Comparison of ENCODE assay signal across 12 mouse cellular contexts in genomic region chr1:106687435-106688160, GRCm38 (mm10). TPM values are rescaled to one million over a fixed set of nuclear protein-coding genes. Genes with fewer than 3 reads are reported as not detected.
DNase-seq lines count a peak whose midpoint lies in the region; ATAC-seq and TF ChIP-seq lines count a peak whose summit lies in the region.
"Had no signal": no experiment of that assay in that cellular context is flagged by ENCODE, and none has a peak within 500 bp of the region (broad histone marks: within the 10 kb centered on the region; RNA-seq: fewer than 3 reads in every experiment).

No protein-coding gene starts in this region.

- no peak for TF ChIP-seq CTCF in bone marrow, adult 2 months (IDR thresholded peaks at IDR 0.05; ENCODE audit: control insufficient read depth, insufficient read depth, low read length)
- TF ChIP-seq CTCF in intestine, postnatal 0 days (IDR thresholded peaks at IDR 0.05; ENCODE audit: low read depth): no peak

- 0 out of 2 replicates have a peak overlapping the region, but pooled peaks have one; percentile 2 for H3K4me2 ChIP-seq in hindbrain, embryonic 16.5 days (ENCODE audit: low read length)
- H3K4me2 ChIP-seq in hindbrain, embryonic 13.5 days: no peak overlapping the region
- no peak overlapping the region for H3K4me2 ChIP-seq in intestine, postnatal 0 days (replicated peaks; ENCODE audit: low read depth)

- no peak overlapping the region for H3K27ac ChIP-seq in hindbrain, embryonic 16.5 days (ENCODE audit: low read depth, low read length)
- H3K27ac ChIP-seq in hindbrain, embryonic 13.5 days: no peak overlapping the region
- H3K27ac ChIP-seq in bone marrow, adult 2 months (ENCODE audit: control insufficient read depth, insufficient read depth, low read depth, low read length, poor library complexity): no peak overlapping the region
- no peak overlapping the region for H3K27ac ChIP-seq in intestine, postnatal 0 days (ENCODE audit: low read depth, low read length)

- no peak overlapping the region for H3K4me3 ChIP-seq in hindbrain, embryonic 16.5 days (ENCODE audit: low read length)
- H3K4me3 ChIP-seq in hindbrain, embryonic 13.5 days: no peak overlapping the region
- H3K4me3 ChIP-seq in bone marrow, adult 2 months (replicated peaks; ENCODE audit: control insufficient read depth, low read depth, low read length): peak overlapping the region; percentile 14
- H3K4me3 ChIP-seq in intestine, postnatal 0 days (ENCODE audit: low read depth, low read length): no peak overlapping the region

- H3K4me1 ChIP-seq in hindbrain, embryonic 16.5 days (ENCODE audit: control insufficient read depth, insufficient read depth, low read depth, low read length): no peaks in the 10 kb centered on the region
- H3K4me1 ChIP-seq in hindbrain, embryonic 13.5 days (replicated peaks): no peaks in the 10 kb centered on the region
- peaks cover 2% of the 10 kb centered on the region; the same call in 1 of the 2 replicates for H3K4me1 ChIP-seq in bone marrow, adult 2 months (ENCODE audit: control insufficient read depth, insufficient read depth, low read length)
- H3K4me1 ChIP-seq in intestine, postnatal 0 days (replicated peaks; ENCODE audit: control insufficient read depth, insufficient read depth, low read length): no peaks in the 10 kb centered on the region

- TF ChIP-seq POLR2A in bone marrow, adult 2 months (IDR thresholded peaks at IDR 0.05; ENCODE audit: borderline replicate concordance, control insufficient read depth, low read depth, low read length): no peak

- no peak; the same call in 1 of the 2 replicates for ATAC-seq in hindbrain, embryonic 16.5 days
- ATAC-seq in hindbrain, embryonic 13.5 days (ENCODE audit: low FRiP score): no peak
- peak; percentile 66 for ATAC-seq in megakaryocyte-erythroid progenitor cell, adult 5-6 weeks (replicated peaks; ENCODE audit: low FRiP score, low TSS enrichment, poor library complexity, severe bottlenecking)
- no peak for ATAC-seq in intestine, postnatal 0 days
- ATAC-seq: forebrain, postnatal 0 days; midbrain, embryonic 16.5 days had no signal

- DNase-seq in kidney, adult 11 months: peak; percentile 81
- DNase-seq in urinary bladder, postnatal 14 days (ENCODE audit: low spot score): no peak
- DNase-seq in embryo, embryonic 10 days (ENCODE audit: low spot score): no peak
- DNase-seq: adrenal gland, postnatal 36 days; forebrain, postnatal 0 days; right cerebral cortex, postnatal 25 days had no signal

- no peaks in the 10 kb centered on the region for H3K9me3 ChIP-seq in hindbrain, embryonic 16.5 days (ENCODE audit: control insufficient read depth, low read length)
- no peaks in the 10 kb centered on the region for H3K9me3 ChIP-seq in hindbrain, embryonic 13.5 days
- H3K9me3 ChIP-seq in intestine, postnatal 0 days (ENCODE audit: control insufficient read depth): no peaks in the 10 kb centered on the region

- WGBS in hindbrain, embryonic 16.5 days: 83% methylated on average over 18 of the region's 18 CpGs
- WGBS in hindbrain, embryonic 13.5 days: 89% methylated on average over 18 of the region's 18 CpGs
- WGBS in bone marrow, adult 2 months: 48% methylated on average over 18 of the region's 18 CpGs
- WGBS in intestine, postnatal 0 days: 86% methylated on average over 18 of the region's 18 CpGs

- no peak overlapping the region for H3K9ac ChIP-seq in hindbrain, embryonic 16.5 days (ENCODE audit: low read depth, low read length)
- no peak overlapping the region for H3K9ac ChIP-seq in hindbrain, embryonic 13.5 days
- H3K9ac ChIP-seq in intestine, postnatal 0 days (ENCODE audit: low read depth, low read length): no peak overlapping the region
- H3K9ac ChIP-seq: forebrain, postnatal 0 days had no signal

- H3K27me3 ChIP-seq in hindbrain, embryonic 16.5 days (replicated peaks; ENCODE audit: control insufficient read depth, insufficient read depth, low read length): no peaks in the 10 kb centered on the region
- H3K27me3 ChIP-seq in hindbrain, embryonic 13.5 days: no peaks in the 10 kb centered on the region
- no peaks in the 10 kb centered on the region for H3K27me3 ChIP-seq in intestine, postnatal 0 days (replicated peaks; ENCODE audit: control insufficient read depth, insufficient read depth, low read length)

- H3K36me3 ChIP-seq in hindbrain, embryonic 16.5 days (ENCODE audit: control insufficient read depth, insufficient read depth, low read length): no peaks in the 10 kb centered on the region
- no peaks in the 10 kb centered on the region for H3K36me3 ChIP-seq in hindbrain, embryonic 13.5 days
- no peaks in the 10 kb centered on the region for H3K36me3 ChIP-seq in intestine, postnatal 0 days (ENCODE audit: control insufficient read depth, insufficient read depth)

RNA-seq across cellular contexts. Expression of gene Bcl2, which starts 26.5 kb away (rescaled TPM):
- 16.4 and 17.5 TPM in 2 replicates for polyA plus RNA-seq in hindbrain, embryonic 16.5 days (2015; fragmentation: Nextera tagmentation; extraction: Ambion mirVana)
- 15.1 TPM in 2 replicates for polyA plus RNA-seq in hindbrain, embryonic 13.5 days (2015; fragmentation: Nextera tagmentation; extraction: Ambion mirVana)
- polyA plus RNA-seq in bone marrow, adult 2 months (2011; ENCODE audit: insufficient read depth, insufficient read length, low replicate concordance, missing spikeins): 7.9 and 14.4 TPM in 2 replicates
- total RNA-seq in megakaryocyte-erythroid progenitor cell, adult 5-6 weeks (2014; fragmentation: Nextera tagmentation): 4.8 and 15.0 TPM in 2 replicates
- 12.1 and 14.5 TPM in 2 replicates for total RNA-seq in megakaryocyte-erythroid progenitor cell, adult 5-6 weeks (2017)
- polyA plus RNA-seq in intestine, postnatal 0 days (2015; fragmentation: Nextera tagmentation; extraction: Ambion mirVana): 3.4 and 3.9 TPM in 2 replicates
